In genomic region chr9:73068230-73068679, GRCm38 (mm10) we compare ENCODE assay signal across 9 mouse cellular contexts. TPM values are rescaled to one million over a fixed set of nuclear protein-coding genes. Genes with fewer than 3 reads are reported as not detected.
DNase-seq lines count a peak whose midpoint lies in the region; ATAC-seq and TF ChIP-seq lines count a peak whose summit lies in the region.
"Had no signal": no experiment of that assay in that cellular context is flagged by ENCODE, and none has a peak within 500 bp of the region (broad histone marks: within the 10 kb centered on the region; RNA-seq: fewer than 3 reads in every experiment).

No protein-coding gene starts in this region.

- TF ChIP-seq CTCF in heart, adult 2 months (IDR thresholded peaks at IDR 0.05): no peak
- no peak for TF ChIP-seq CTCF in stomach, postnatal 0 days (IDR thresholded peaks at IDR 0.05; ENCODE audit: low read depth)

- no peaks in the 10 kb centered on the region for H3K79me2 ChIP-seq in heart, adult 2 months (replicated peaks; ENCODE audit: control insufficient read depth, insufficient read depth, low read length)

- H3K36me3 ChIP-seq in heart, adult 2 months (ENCODE audit: control insufficient read depth, insufficient read depth, low read length): no peaks in the 10 kb centered on the region
- H3K36me3 ChIP-seq in embryonic facial prominence, embryonic 10.5 days (replicated peaks): no peaks in the 10 kb centered on the region
- H3K36me3 ChIP-seq in kidney, embryonic 14.5 days (ENCODE audit: control insufficient read depth, insufficient read depth, low read length): no peaks in the 10 kb centered on the region
- no peaks in the 10 kb centered on the region for H3K36me3 ChIP-seq in liver, embryonic 16.5 days (ENCODE audit: control insufficient read depth, insufficient read depth)
- no peaks in the 10 kb centered on the region for H3K36me3 ChIP-seq in stomach, postnatal 0 days (ENCODE audit: control insufficient read depth, insufficient read depth, low read length)

- peak; percentile 76 for ATAC-seq in kidney, embryonic 14.5 days (ENCODE audit: low FRiP score, low TSS enrichment)
- peak; percentile 47; the same call in 1 of the 2 replicates for ATAC-seq in liver, embryonic 16.5 days (ENCODE audit: low read depth)
- peak; percentile 92 for ATAC-seq in stomach, postnatal 0 days (ENCODE audit: low FRiP score, low TSS enrichment)

- WGBS in heart, adult 2 months: 34% methylated on average over 6 of the region's 6 CpGs
- WGBS in embryonic facial prominence, embryonic 10.5 days: 70% methylated on average over 6 of the region's 6 CpGs
- WGBS in kidney, embryonic 14.5 days: 22% methylated on average over 6 of the region's 6 CpGs
- WGBS in liver, embryonic 16.5 days (ENCODE audit: insufficient replicate concordance): 17% methylated on average over 6 of the region's 6 CpGs
- WGBS in stomach, postnatal 0 days: 13% methylated on average over 6 of the region's 6 CpGs

- no peaks in the 10 kb centered on the region; the same call in 1 of the 2 replicates for H3K9me3 ChIP-seq in embryonic facial prominence, embryonic 10.5 days
- no peaks in the 10 kb centered on the region for H3K9me3 ChIP-seq in kidney, embryonic 14.5 days (ENCODE audit: control insufficient read depth, low read length)
- no peaks in the 10 kb centered on the region for H3K9me3 ChIP-seq in liver, embryonic 16.5 days (replicated peaks; ENCODE audit: control insufficient read depth, low read length)
- no peaks in the 10 kb centered on the region for H3K9me3 ChIP-seq in stomach, postnatal 0 days (ENCODE audit: control insufficient read depth, low read length)

- no peak for TF ChIP-seq EP300 in heart, adult 2 months (IDR thresholded peaks at IDR 0.05; ENCODE audit: insufficient read depth, low read depth, low read length)
- peak; percentile 32 for TF ChIP-seq EP300 in stomach, postnatal 0 days (optimal IDR thresholded peaks at IDR 0.05)

- H3K27ac ChIP-seq in heart, adult 2 months: peak overlapping the region; percentile 18; the same call in 1 of the 2 replicates
- 0 out of 2 replicates have a peak overlapping the region, but pooled peaks have one; percentile 57 for H3K27ac ChIP-seq in embryonic facial prominence, embryonic 10.5 days (replicated peaks)
- peak overlapping the region; percentile 15; the same call in 1 of the 2 replicates for H3K27ac ChIP-seq in kidney, embryonic 14.5 days (ENCODE audit: low read depth, low read length)
- peak overlapping the region; percentile 37 for H3K27ac ChIP-seq in liver, embryonic 16.5 days (ENCODE audit: low read length)
- peak overlapping the region; percentile 87 for H3K27ac ChIP-seq in stomach, postnatal 0 days (replicated peaks)

- H3K4me3 ChIP-seq in heart, adult 2 months: no peak overlapping the region
- no peak overlapping the region for H3K4me3 ChIP-seq in embryonic facial prominence, embryonic 10.5 days
- no peak overlapping the region for H3K4me3 ChIP-seq in kidney, embryonic 14.5 days (ENCODE audit: low read length)
- no peak overlapping the region for H3K4me3 ChIP-seq in liver, embryonic 16.5 days (ENCODE audit: low read depth, low read length)
- H3K4me3 ChIP-seq in stomach, postnatal 0 days (ENCODE audit: low read depth, low read length): no peak overlapping the region
- H3K4me3 ChIP-seq: erythroblast, embryonic 14.5 days had no signal

- peaks cover 7% of the 10 kb centered on the region for H3K4me1 ChIP-seq in heart, adult 2 months (ENCODE audit: control insufficient read depth, insufficient read depth, low read length)
- peaks cover 35% of the 10 kb centered on the region for H3K4me1 ChIP-seq in embryonic facial prominence, embryonic 10.5 days
- H3K4me1 ChIP-seq in kidney, embryonic 14.5 days (ENCODE audit: control insufficient read depth, insufficient read depth, low read length): peaks cover 25% of the 10 kb centered on the region; the same call in 1 of the 2 replicates
- peaks cover 10% of the 10 kb centered on the region for H3K4me1 ChIP-seq in liver, embryonic 16.5 days (ENCODE audit: control insufficient read depth, low read depth, low read length)
- H3K4me1 ChIP-seq in stomach, postnatal 0 days (replicated peaks; ENCODE audit: control insufficient read depth, insufficient read depth): peaks cover 7% of the 10 kb centered on the region; the same call in 1 of the 2 replicates

- DNase-seq in heart, adult 2 months: peak in 1 of 2 experiments; percentile 40
- no peak for DNase-seq in heart, postnatal 25 days (ENCODE audit: low spot score)
- DNase-seq in embryonic facial prominence, embryonic 10.5 days (ENCODE audit: low spot score): no peak
- peak; percentile 66 for DNase-seq in stomach, postnatal 0 days (ENCODE audit: low spot score)
- no peak for DNase-seq in thymus, postnatal 4 days
- DNase-seq in thymus, postnatal 10 days (ENCODE audit: low spot score in 2 of 2): no peak

- intact Hi-C loops in heart, adult 2 months (cut with DNase I): no loop called here
- intact Hi-C loops in heart, postnatal 25 days (cut with DNase I): no loop called here

- H3K4me2 ChIP-seq in kidney, embryonic 14.5 days (replicated peaks; ENCODE audit: low read depth, low read length): no peak overlapping the region
- no peak overlapping the region for H3K4me2 ChIP-seq in liver, embryonic 16.5 days (ENCODE audit: low read depth, low read length)
- peak overlapping the region; percentile 42 for H3K4me2 ChIP-seq in stomach, postnatal 0 days (replicated peaks; ENCODE audit: low read depth)

- no peak for TF ChIP-seq POLR2A in heart, adult 2 months (IDR thresholded peaks at IDR 0.05; ENCODE audit: insufficient read depth, low read depth, low read length)

- H3K27me3 ChIP-seq in heart, adult 2 months (ENCODE audit: control insufficient read depth, insufficient read depth, low read length): no peaks in the 10 kb centered on the region
- H3K27me3 ChIP-seq in embryonic facial prominence, embryonic 10.5 days (replicated peaks; ENCODE audit: low read depth, poor library complexity, severe bottlenecking): no peaks in the 10 kb centered on the region
- H3K27me3 ChIP-seq in kidney, embryonic 14.5 days (ENCODE audit: control insufficient read depth, insufficient read depth, low read length): no peaks in the 10 kb centered on the region
- no peaks in the 10 kb centered on the region for H3K27me3 ChIP-seq in liver, embryonic 16.5 days (ENCODE audit: control insufficient read depth, insufficient read depth, low read depth, low read length)
- no peaks in the 10 kb centered on the region for H3K27me3 ChIP-seq in stomach, postnatal 0 days (ENCODE audit: control insufficient read depth, insufficient read depth, low read length)

- no peak overlapping the region for H3K9ac ChIP-seq in heart, adult 2 months (ENCODE audit: low read depth, low read length)
- H3K9ac ChIP-seq in kidney, embryonic 14.5 days (ENCODE audit: low read depth, low read length): no peak overlapping the region
- H3K9ac ChIP-seq in liver, embryonic 16.5 days (ENCODE audit: low read depth, low read length): no peak overlapping the region
- no peak overlapping the region for H3K9ac ChIP-seq in stomach, postnatal 0 days (ENCODE audit: low read length)

RNA-seq across cellular contexts. Expression of gene Rab27a, which starts 23.6 kb away (rescaled TPM):
- total RNA-seq in heart, adult 2 months (2021): 1 to 10 TPM; 4.5 to 5.6 TPM
- polyA plus RNA-seq in heart, adult 2 months (2012; rRNA removed): 2.3 TPM in 2 replicates
- total RNA-seq in heart, postnatal 25 days (2021): 1 to 10 TPM; 4.2 to 4.7 TPM
- polyA plus RNA-seq in embryonic facial prominence, embryonic 10.5 days (2016; fragmentation: Nextera tagmentation; extraction: Ambion mirVana): 3.0 and 5.3 TPM in 2 replicates
- 1.2 and 1.3 TPM in 2 replicates for polyA plus RNA-seq in kidney, embryonic 14.5 days (2014; fragmentation: Nextera tagmentation; extraction: Ambion mirVana)
- 6.7 and 6.8 TPM in 2 replicates for polyA plus RNA-seq in liver, embryonic 16.5 days (2015; fragmentation: Nextera tagmentation; extraction: Ambion mirVana)
- 22.5 and 22.7 TPM in 2 replicates for polyA plus RNA-seq in stomach, postnatal 0 days (2015; fragmentation: Nextera tagmentation; extraction: Ambion mirVana)

RNA-seq across cellular contexts. Expression of gene Pigb, which starts 28.1 kb away (rescaled TPM):
- total RNA-seq in heart, adult 2 months (2021): 1 to 10 TPM; 1.6 to 2.2 TPM
- 4.5 and 6.1 TPM in 2 replicates for polyA plus RNA-seq in heart, adult 2 months (2012; rRNA removed)
- 1 to 10 TPM; 2.2 to 2.5 TPM for total RNA-seq in heart, postnatal 25 days (2021)
- 15.0 and 17.4 TPM in 2 replicates for polyA plus RNA-seq in embryonic facial prominence, embryonic 10.5 days (2016; fragmentation: Nextera tagmentation; extraction: Ambion mirVana)
- polyA plus RNA-seq in kidney, embryonic 14.5 days (2014; fragmentation: Nextera tagmentation; extraction: Ambion mirVana): 12.7 and 18.9 TPM in 2 replicates
- polyA plus RNA-seq in liver, embryonic 16.5 days (2015; fragmentation: Nextera tagmentation; extraction: Ambion mirVana): 4.7 and 5.0 TPM in 2 replicates
- 7.7 and 8.7 TPM in 2 replicates for polyA plus RNA-seq in stomach, postnatal 0 days (2015; fragmentation: Nextera tagmentation; extraction: Ambion mirVana)

RNA-seq across cellular contexts. Expression of gene Khdc3, which starts 33.4 kb away (rescaled TPM):
- total RNA-seq in heart, adult 2 months (2021): not detected
- polyA plus RNA-seq in heart, adult 2 months (2012; rRNA removed): not detected in 2 replicates
- not detected for total RNA-seq in heart, postnatal 25 days (2021)
- 0.26 TPM in 1 of 2 replicates, not detected in the other for polyA plus RNA-seq in embryonic facial prominence, embryonic 10.5 days (2016; fragmentation: Nextera tagmentation; extraction: Ambion mirVana)
- 0.14 TPM in 1 of 2 replicates, not detected in the other for polyA plus RNA-seq in kidney, embryonic 14.5 days (2014; fragmentation: Nextera tagmentation; extraction: Ambion mirVana)
- 0.05 and 0.08 TPM in 2 replicates for polyA plus RNA-seq in liver, embryonic 16.5 days (2015; fragmentation: Nextera tagmentation; extraction: Ambion mirVana)
- polyA plus RNA-seq in stomach, postnatal 0 days (2015; fragmentation: Nextera tagmentation; extraction: Ambion mirVana): not detected in 2 replicates
- polyA plus RNA-seq: erythroblast, embryonic 14.5 days had no signal

RNA-seq across cellular contexts. Expression of gene Gm20509, which starts 34.0 kb away (rescaled TPM):
- total RNA-seq in heart, adult 2 months (2021): not detected
- not detected in 2 replicates for polyA plus RNA-seq in heart, adult 2 months (2012; rRNA removed)
- total RNA-seq in heart, postnatal 25 days (2021): not detected
- not detected in 2 replicates for polyA plus RNA-seq in embryonic facial prominence, embryonic 10.5 days (2016; fragmentation: Nextera tagmentation; extraction: Ambion mirVana)
- polyA plus RNA-seq in kidney, embryonic 14.5 days (2014; fragmentation: Nextera tagmentation; extraction: Ambion mirVana): not detected in 2 replicates
- not detected in 2 replicates for polyA plus RNA-seq in liver, embryonic 16.5 days (2015; fragmentation: Nextera tagmentation; extraction: Ambion mirVana)
- not detected in 2 replicates for polyA plus RNA-seq in stomach, postnatal 0 days (2015; fragmentation: Nextera tagmentation; extraction: Ambion mirVana)
- polyA plus RNA-seq: erythroblast, embryonic 14.5 days had no signal

RNA-seq across cellular contexts. Expression of gene Rsl24d1, which starts 45.0 kb away (rescaled TPM):
- 10 to 100 TPM; 50.1 to 51.7 TPM for total RNA-seq in heart, adult 2 months (2021)
- polyA plus RNA-seq in heart, adult 2 months (2012; rRNA removed): 25.3 and 48.6 TPM in 2 replicates
- total RNA-seq in heart, postnatal 25 days (2021): 10 to 100 TPM; 52.2 to 55.6 TPM
- 162 and 164 TPM in 2 replicates for polyA plus RNA-seq in embryonic facial prominence, embryonic 10.5 days (2016; fragmentation: Nextera tagmentation; extraction: Ambion mirVana)
- 149 and 176 TPM in 2 replicates for polyA plus RNA-seq in kidney, embryonic 14.5 days (2014; fragmentation: Nextera tagmentation; extraction: Ambion mirVana)
- polyA plus RNA-seq in liver, embryonic 16.5 days (2015; fragmentation: Nextera tagmentation; extraction: Ambion mirVana): 33.3 and 34.9 TPM in 2 replicates
- polyA plus RNA-seq in stomach, postnatal 0 days (2015; fragmentation: Nextera tagmentation; extraction: Ambion mirVana): 55.6 and 56.3 TPM in 2 replicates

Comparison
In these comparisons a context has a peak if more than half of its experiments do, and no peak if none do; other contexts are left out.
1. H3K27ac ChIP-seq: peak in every context shown above with its lines; median percentile 87 in stomach, postnatal 0 days; 57 in embryonic facial prominence, embryonic 10.5 days; 37 in liver, embryonic 16.5 days; 18 in heart, adult 2 months; 15 in kidney, embryonic 14.5 days.